Mouse (Mus musculus): Measurements from ENCODE around the gene Tymp. TPM values are rescaled to one million over a fixed set of nuclear protein-coding genes. Genes with fewer than 3 reads are reported as not detected.

The Tymp gene
- total RNA-seq, 1 experiment from 2014 or later, result 0.67 TPM

DNA sequence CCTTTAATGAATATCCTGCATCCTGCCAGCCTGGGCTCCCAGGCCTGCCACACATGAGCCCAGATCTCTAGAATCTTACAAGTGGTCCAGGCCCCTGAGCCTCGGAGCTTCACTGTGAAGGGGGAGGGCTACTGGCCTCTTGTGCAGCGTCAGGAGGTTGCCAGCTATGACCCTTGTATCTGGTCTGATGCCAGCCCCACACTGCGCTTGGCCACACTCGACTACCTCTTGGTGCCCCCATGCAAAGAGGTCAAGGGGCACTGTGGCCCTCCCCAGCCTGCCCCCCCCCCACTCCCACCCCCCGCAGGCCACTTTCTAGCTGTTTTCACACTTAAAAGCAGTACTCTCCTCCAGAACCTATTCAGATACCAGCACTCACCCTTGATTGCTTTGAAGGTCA lies 50.4 kb downstream of the Tymp start:
- DNase-seq, result no peak

DNA sequence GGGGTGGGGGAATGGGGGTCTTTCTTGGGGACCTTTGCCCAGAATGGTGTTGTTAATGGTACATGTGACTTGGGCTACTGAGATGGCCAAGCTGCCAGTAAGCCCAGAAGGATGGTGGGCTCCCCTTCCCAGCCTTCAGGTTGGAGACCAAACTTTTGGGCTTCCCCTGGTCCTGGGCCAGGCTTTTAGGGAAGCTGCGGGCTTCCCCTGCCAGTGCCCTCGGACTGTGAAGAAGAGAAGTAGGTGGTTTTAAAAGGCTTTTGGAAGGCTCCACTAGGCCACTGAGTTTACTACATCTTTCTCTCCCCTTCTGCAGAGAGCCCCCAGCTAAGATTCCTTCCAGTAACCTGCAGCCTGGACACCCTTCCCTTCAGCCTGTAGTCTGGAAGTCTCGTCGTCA lies 53.2 kb downstream of the Tymp start:
- no peak for DNase-seq

DNA sequence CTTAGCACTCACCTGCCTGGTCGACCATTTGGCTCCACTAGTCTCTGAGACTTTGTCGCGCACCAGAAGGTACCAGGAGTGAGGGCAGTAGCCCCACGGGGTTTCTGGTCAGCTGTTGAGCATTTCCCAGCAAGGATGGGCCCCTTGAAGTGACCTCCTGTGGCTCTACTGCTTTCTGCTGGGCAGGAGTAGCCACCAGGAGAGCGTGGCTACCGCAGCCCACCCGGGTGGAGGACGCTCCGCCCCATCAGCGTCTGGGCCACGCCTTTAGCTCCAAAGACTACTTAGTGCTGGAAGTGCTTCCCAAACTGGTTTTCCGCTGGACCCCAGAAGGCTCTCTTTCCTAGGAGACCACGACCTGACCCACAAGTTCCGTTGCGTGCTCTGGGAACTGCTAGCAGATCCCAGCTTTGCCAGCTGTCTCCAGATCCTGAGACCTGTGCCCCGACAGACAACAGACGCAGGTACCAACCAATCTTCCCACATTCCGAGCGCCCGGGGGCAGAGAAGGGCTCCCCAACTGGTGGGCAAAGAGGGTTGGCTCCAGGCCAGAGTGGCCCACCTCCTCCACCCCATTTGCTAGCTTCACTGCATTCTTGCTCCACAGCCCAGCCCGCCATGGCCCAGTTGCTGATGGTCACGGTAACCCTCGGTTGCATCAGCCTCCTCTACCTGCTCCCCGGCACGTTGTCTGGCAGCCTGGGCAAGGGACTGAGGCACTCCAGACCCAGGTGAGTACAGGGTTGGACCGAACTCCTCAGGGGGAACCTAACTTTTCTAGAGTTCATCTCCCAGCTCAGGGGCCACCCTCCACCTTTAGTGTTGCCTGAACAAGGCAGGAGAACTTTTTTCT lies 53.9 kb downstream of the Tymp start, which contains the start of gene Adm2:
TSS of gene Adm2 (plus strand) at position 51 of the 853 bp plus-strand sequence.
- no peak for DNase-seq

Other genes with a start within 250 kb of the Tymp start
- 14.5 and 19.6 TPM in 2 replicates for gene Hdac10, start 248.3 kb downstream of the Tymp start, total RNA-seq (2021)
- gene Mapk12, start 236.3 kb downstream of the Tymp start, total RNA-seq (2021), result 8.1 and 11.3 TPM in 2 replicates
- 4.1 and 6.1 TPM in 2 replicates for gene Mapk11, start 227.4 kb downstream of the Tymp start, total RNA-seq (2021)
- 121 and 144 TPM in 2 replicates for gene Plxnb2, start 196.3 kb downstream of the Tymp start, total RNA-seq (2021)
- gene Dennd6b, start 180.5 kb downstream of the Tymp start, total RNA-seq (2021), result 5.7 and 9.1 TPM in 2 replicates
- 43.3 and 45.8 TPM in 2 replicates for gene Ppp6r2, start 165.5 kb downstream of the Tymp start, total RNA-seq (2021)
- 101 and 107 TPM in 2 replicates for gene Sbf1, start 61.7 kb downstream of the Tymp start, total RNA-seq (2021)
- gene Adm2, start 54.3 kb downstream of the Tymp start, total RNA-seq (2021), result not detected in 2 replicates
- gene Miox, start 42.6 kb downstream of the Tymp start, total RNA-seq (2021), result not detected in 2 replicates
- gene Lmf2, start 21.4 kb downstream of the Tymp start, total RNA-seq (2021), result 40.6 and 41.6 TPM in 2 replicates
- gene Ncaph2, start 21.3 kb downstream of the Tymp start, total RNA-seq (2021), result 67.8 and 88.4 TPM in 2 replicates
- 26.0 and 35.6 TPM in 2 replicates for gene Sco2, start 3.2 kb downstream of the Tymp start, total RNA-seq (2021)
- gene Odf3b, start 2.2 kb upstream of the Tymp start, total RNA-seq (2021), result 0.91 TPM in 1 of 2 replicates, not detected in the other
- gene Klhdc7b, start 7.9 kb upstream of the Tymp start, total RNA-seq (2021), result not detected in 2 replicates
- gene Syce3, start 33.5 kb upstream of the Tymp start, total RNA-seq (2021), result not detected in 2 replicates
- 101 and 132 TPM in 2 replicates for gene Cpt1b, start 48.8 kb upstream of the Tymp start, total RNA-seq (2021)
- gene C730034F03Rik, start 52.5 kb upstream of the Tymp start, total RNA-seq (2021), result 1.5 and 2.0 TPM in 2 replicates
- gene Gm44502, start 52.7 kb upstream of the Tymp start, total RNA-seq (2021), result 10.4 TPM in 1 of 2 replicates, not detected in the other
- 72.8 and 73.9 TPM in 2 replicates for gene Chkb, start 52.9 kb upstream of the Tymp start, total RNA-seq (2021)
- gene Mapk8ip2, start 76.9 kb upstream of the Tymp start, total RNA-seq (2021), result 6.2 and 10.1 TPM in 2 replicates
- 21.8 and 22.2 TPM in 2 replicates for gene Arsa, start 100.4 kb upstream of the Tymp start, total RNA-seq (2021)
- gene Shank3, start 122.6 kb upstream of the Tymp start, total RNA-seq (2021), result 34.3 and 52.2 TPM in 2 replicates
- gene Acr, start 191.3 kb upstream of the Tymp start, total RNA-seq (2021), result 0.46 TPM in 1 of 2 replicates, not detected in the other
- 13.2 and 16.2 TPM in 2 replicates for gene Rabl2, start 214.9 kb upstream of the Tymp start, total RNA-seq (2021)

Measured in adrenal gland, postnatal 25 days (tissue).